Mouse (Mus musculus) stomach, embryonic 16.5 days (tissue): Measurements from ENCODE around the gene Prkg1. TPM values are rescaled to one million over a fixed set of nuclear protein-coding genes. Genes with fewer than 3 reads are reported as not detected.
A peak's percentile ranks its signal among the peaks of the same experiment; 100 is the strongest.
"Not testable (repeated sequence)": the region's sequence is repeated elsewhere in the genome, so short reads cannot be mapped to it uniquely, and the experiment has no call there.

ENCODE experiments used
- ATAC-seq: fragments of 200-750 bp; cut with Nextera tagmentation; 2 replicates; pipeline ENCODE4 v1.8.0; 2017; ENCODE audit warnings: moderate number of reproducible peaks, moderate TSS enrichment; ENCODE audit not compliant: insufficient read depth, low FRiP score
- H3K27ac ChIP-seq: fragments of 300-500 bp; sonication (generic); 2 replicates; pipeline ENCODE4 v1.5.1; 2014; ENCODE audit warnings: low read length
- H3K27me3 ChIP-seq: fragments of 300-500 bp; sonication (generic); 2 replicates; pipeline ENCODE4 v1.6.1; 2014; ENCODE audit warnings: low read length, control low read depth, mixed read lengths; ENCODE audit not compliant: control insufficient read depth, insufficient read depth
- H3K36me3 ChIP-seq: fragments of 300-500 bp; sonication (generic); 2 replicates; pipeline ENCODE4 v1.6.1; 2014; ENCODE audit warnings: low read length; ENCODE audit not compliant: control insufficient read depth, insufficient read depth
- H3K4me1 ChIP-seq: fragments of 300-500 bp; sonication (generic); 2 replicates; pipeline ENCODE4 v1.6.1; 2014; ENCODE audit warnings: low read length, control low read depth, mixed read lengths; ENCODE audit not compliant: control insufficient read depth, insufficient read depth
- H3K4me2 ChIP-seq: fragments of 300-500 bp; sonication (generic); 2 replicates; pipeline ENCODE4 v1.6.1; 2014; ENCODE audit warnings: low read depth, low read length, mixed read lengths
- H3K4me3 ChIP-seq: fragments of 300-500 bp; sonication (generic); replicated peaks from 2 replicates; pipeline ENCODE4 v1.5.1; 2014; ENCODE audit warnings: mild to moderate bottlenecking, low read length
- H3K9ac ChIP-seq: fragments of 300-500 bp; sonication (generic); 2 replicates; pipeline ENCODE4 v1.6.1; 2014; ENCODE audit warnings: low read length
- H3K9me3 ChIP-seq: fragments of 300-500 bp; sonication (generic); replicated peaks from 2 replicates; pipeline ENCODE4 v1.6.1; 2016; ENCODE audit warnings: low read length, control low read depth; ENCODE audit not compliant: control insufficient read depth
- WGBS: fragments of 180-500 bp; shearing (Covaris S2); extraction: QIAGEN DNeasy Blood & Tissue Kit; methylation state at CpG from one replicate; pipeline ENCODE4 v1.1.7; 2014; 5-methylcytosine and 5-hydroxymethylcytosine counted together
- polyA plus RNA-seq: library from polyadenylated mRNA; unstranded; fragments of >200 nt; fragmentation: Nextera tagmentation; extraction: Ambion mirVana; gene quantifications from 2 replicates; pipeline ENCODE4 v1.2.1, GENCODE M21; 2015

Gene Prkg1
- polyA plus RNA-seq, 1 experiment from 2014 or later: 11.5 TPM

GRCm38 (mm10) chr19:31370106-31370505 is 394.7 kb downstream of the Prkg1 start:
- Histone ChIP-seq H3K4me3 (no peak overlapping the region), H3K9ac (no peak overlapping the region), H3K9me3 (no peaks in the 10 kb centered on the region), H3K36me3 (no peaks in the 10 kb centered on the region), H3K4me2 (no peak overlapping the region), H3K27me3 (no peaks in the 10 kb centered on the region), H3K27ac (no peak overlapping the region), H3K4me1 (no peaks in the 10 kb centered on the region)
- 33% methylated on average over 1 of the region's 1 CpGs for WGBS
- no peak for ATAC-seq

- 89% methylated on average over 1 of the region's 1 CpGs for WGBS
- Histone ChIP-seq H3K36me3 (no peaks in the 10 kb centered on the region), H3K27ac (no peak overlapping the region), H3K9me3 (no peaks in the 10 kb centered on the region), H3K27me3 (no peaks in the 10 kb centered on the region), H3K4me1 (no peaks in the 10 kb centered on the region), H3K4me2 (no peak overlapping the region), H3K9ac (no peak overlapping the region), H3K4me3 (no peak overlapping the region)
- ATAC-seq: no peak
These were observed 395.7 kb downstream of the Prkg1 start for GRCm38 (mm10) chr19:31369116-31369515.

- Histone ChIP-seq H3K4me2 (no peak overlapping the region), H3K4me3 (no peak overlapping the region), H3K36me3 (no peaks in the 10 kb centered on the region), H3K27me3 (no peaks in the 10 kb centered on the region), H3K9me3 (no peaks in the 10 kb centered on the region), H3K27ac (no peak overlapping the region), H3K4me1 (no peaks in the 10 kb centered on the region), H3K9ac (no peak overlapping the region)
- WGBS: 62% methylated on average over 4 of the region's 4 CpGs
- no peak for ATAC-seq
These were observed 402.8 kb downstream of the Prkg1 start for GRCm38 (mm10) chr19:31362051-31362450.

DNA sequence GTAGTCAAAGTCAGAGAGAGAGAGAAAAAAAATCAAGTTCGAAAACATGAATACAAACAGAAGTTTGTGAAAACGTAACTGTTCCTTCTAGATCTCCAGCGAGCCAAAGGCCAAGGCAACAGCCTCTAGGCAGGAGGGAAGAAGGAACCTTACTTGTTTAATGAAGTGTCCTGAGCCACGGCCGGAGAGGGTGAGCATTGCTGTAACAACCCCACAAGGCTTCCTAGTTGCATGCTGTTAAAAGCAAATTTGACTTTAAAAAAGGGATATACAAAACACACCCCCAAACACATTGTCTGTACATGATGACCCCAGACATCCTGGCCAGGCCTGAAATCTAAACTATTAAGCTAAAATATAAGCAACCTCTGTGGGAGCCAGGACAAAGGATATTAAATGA is 403.3 kb downstream of the Prkg1 start:
- Histone ChIP-seq H3K4me3 (no peak overlapping the region), H3K36me3 (no peaks in the 10 kb centered on the region), H3K9me3 (no peaks in the 10 kb centered on the region), H3K4me1 (no peaks in the 10 kb centered on the region), H3K9ac (no peak overlapping the region), H3K27me3 (no peaks in the 10 kb centered on the region), H3K4me2 (no peak overlapping the region), H3K27ac (no peak overlapping the region)
- no peak for ATAC-seq
- WGBS: 61% methylated on average over 5 of the region's 5 CpGs

DNA sequence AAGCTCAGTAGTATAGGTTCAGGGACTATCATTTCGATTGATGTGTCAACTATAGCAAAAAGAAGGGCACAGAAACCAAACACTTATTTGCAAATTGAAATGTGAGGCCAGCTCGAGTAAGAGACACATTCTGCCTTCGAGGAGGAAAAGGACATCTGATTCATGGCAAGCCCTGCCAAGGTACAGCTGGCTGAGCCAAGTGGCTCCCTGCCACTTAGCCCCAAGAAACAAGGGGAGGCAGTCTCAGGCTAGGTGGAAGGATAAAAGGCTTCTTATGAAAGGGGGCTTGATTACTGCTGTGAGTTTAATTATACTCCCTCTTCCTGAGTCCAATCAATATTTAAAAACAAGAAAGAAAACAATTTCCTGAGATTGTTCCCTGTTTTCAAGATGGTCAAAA is 403.7 kb downstream of the Prkg1 start:
- no peaks in the 10 kb centered on the region for H3K36me3 ChIP-seq
- no peak for ATAC-seq
- WGBS: 47% methylated on average over 3 of the region's 3 CpGs

GRCm38 (mm10) chr19:31354959-31355358 is 409.9 kb downstream of the Prkg1 start:
- peak; percentile 47; the same call in 1 of the 2 replicates for ATAC-seq
- H3K9me3 ChIP-seq: no peaks in the 10 kb centered on the region
- no peak overlapping the region for H3K4me2 ChIP-seq
- no peaks in the 10 kb centered on the region for H3K27me3 ChIP-seq
- H3K27ac ChIP-seq: no peak overlapping the region
- 45% methylated on average over 1 of the region's 1 CpGs for WGBS
- no peaks in the 10 kb centered on the region for H3K36me3 ChIP-seq
- no peak overlapping the region for H3K4me3 ChIP-seq
- no peaks in the 10 kb centered on the region for H3K4me1 ChIP-seq
- H3K9ac ChIP-seq: no peak overlapping the region

More for the DNA sequence above, 403.7 kb downstream of the Prkg1 start:
- Histone ChIP-seq H3K4me3 (no peak overlapping the region), H3K4me1 (no peaks in the 10 kb centered on the region), H3K27ac (no peak overlapping the region), H3K9ac (no peak overlapping the region), H3K9me3 (no peaks in the 10 kb centered on the region), H3K27me3 (no peaks in the 10 kb centered on the region), H3K4me2 (no peak overlapping the region)

GRCm38 (mm10) chr19:31352784-31353183 is 412.0 kb downstream of the Prkg1 start:
- not testable (repeated sequence) for H3K27me3 ChIP-seq, H3K4me3 ChIP-seq, H3K36me3 ChIP-seq, H3K27ac ChIP-seq, H3K9ac ChIP-seq, ATAC-seq, H3K4me1 ChIP-seq, H3K4me2 ChIP-seq, H3K9me3 ChIP-seq

GRCm38 (mm10) chr19:31351796-31352195 is 413.0 kb downstream of the Prkg1 start:
- Histone ChIP-seq H3K27me3 (no peaks in the 10 kb centered on the region), H3K27ac (no peak overlapping the region), H3K4me2 (no peak overlapping the region), H3K36me3 (no peaks in the 10 kb centered on the region), H3K9me3 (no peaks in the 10 kb centered on the region), H3K9ac (no peak overlapping the region), H3K4me3 (no peak overlapping the region), H3K4me1 (no peaks in the 10 kb centered on the region)
- no peak for ATAC-seq
- WGBS: 74% methylated on average over 3 of the region's 3 CpGs

GRCm38 (mm10) chr19:31342150-31342549 is 422.7 kb downstream of the Prkg1 start:
- no peak for ATAC-seq
- Histone ChIP-seq H3K9me3 (no peaks in the 10 kb centered on the region), H3K27me3 (no peaks in the 10 kb centered on the region), H3K4me3 (no peak overlapping the region), H3K27ac (no peak overlapping the region), H3K9ac (no peak overlapping the region), H3K4me1 (no peaks in the 10 kb centered on the region), H3K36me3 (no peaks in the 10 kb centered on the region), H3K4me2 (no peak overlapping the region)
- 25% methylated on average over 4 of the region's 4 CpGs for WGBS

- no peak overlapping the region for H3K9ac ChIP-seq
- WGBS: 33% methylated on average over 1 of the region's 1 CpGs
- H3K4me3 ChIP-seq: no peak overlapping the region
- H3K4me2 ChIP-seq: no peak overlapping the region
- no peak overlapping the region for H3K27ac ChIP-seq
- no peaks in the 10 kb centered on the region for H3K4me1 ChIP-seq
- H3K9me3 ChIP-seq: no peaks in the 10 kb centered on the region
- H3K36me3 ChIP-seq: no peaks in the 10 kb centered on the region
- H3K27me3 ChIP-seq: no peaks in the 10 kb centered on the region
- ATAC-seq: peak; percentile 25; the same call in 1 of the 2 replicates
These were observed 423.9 kb downstream of the Prkg1 start for GRCm38 (mm10) chr19:31340898-31341297.
